Mouse (Mus musculus) MEL (cell line): ENCODE data around the gene Gns.

Source experiments
- BHLHE40 ChIP-seq: IDR thresholded peaks from 2 replicates; pipeline ENCODE4 v1.6.1; 2012; ENCODE audit warnings: low read depth, mild to moderate bottlenecking, inconsistent platforms, low read length, improper control_type of control experiment, borderline replicate concordance
- CHD2 ChIP-seq: IDR thresholded peaks from 2 replicates; pipeline ENCODE4 v1.6.1; 2011; ENCODE audit warnings: low read length, improper control_type of control experiment
- CTCF ChIP-seq, 3 experiments: IDR thresholded peaks in 2 of 3; conservative IDR thresholded peaks in 1 of 3; 2 replicates each; pipeline ENCODE4 v1.5.1; 2011 to 2012; ENCODE audit warnings: low read length in 3 of 3, low read depth in 2 of 3, mild to moderate bottlenecking in 2 of 3, improper control_type of control experiment in 1 of 3, inconsistent platforms in 1 of 3, mixed read lengths in 1 of 3, moderate library complexity in 1 of 3; ENCODE audit not compliant: control insufficient read depth in 1 of 3, insufficient read depth in 1 of 3, poor library complexity in 1 of 3, severe bottlenecking in 1 of 3
- E2F4 ChIP-seq: IDR thresholded peaks from 2 replicates; pipeline ENCODE4 v1.6.1; 2011; ENCODE audit warnings: low read depth, low read length, improper control_type of control experiment, borderline replicate concordance
- ELF1 ChIP-seq: IDR thresholded peaks from 2 replicates; pipeline ENCODE4 v1.6.1; 2014; ENCODE audit warnings: low read depth, mild to moderate bottlenecking, inconsistent platforms, low read length, improper control_type of control experiment, moderate library complexity
- HCFC1 ChIP-seq: IDR thresholded peaks from 2 replicates; pipeline ENCODE4 v1.6.1; 2012; ENCODE audit warnings: low read depth, mild to moderate bottlenecking, inconsistent platforms, low read length, improper control_type of control experiment, moderate library complexity
- MAX ChIP-seq: IDR thresholded peaks from 2 replicates; pipeline ENCODE4 v1.6.1; 2011; ENCODE audit warnings: low read length, improper control_type of control experiment
- MYC ChIP-seq: IDR thresholded peaks from 2 replicates; pipeline ENCODE4 v1.6.1; 2011; ENCODE audit warnings: low read depth, mild to moderate bottlenecking, low read length, improper control_type of control experiment, moderate library complexity
- POLR2A ChIP-seq, 2 experiments: IDR thresholded peaks; 2 replicates each; pipeline ENCODE4 v1.6.1; 2011 to 2012; ENCODE audit warnings: low read length in 2 of 2, mild to moderate bottlenecking in 2 of 2, control low read depth in 1 of 2, improper control_type of control experiment in 1 of 2, low read depth in 1 of 2, moderate library complexity in 1 of 2; ENCODE audit not compliant: control insufficient read depth in 1 of 2, insufficient read depth in 1 of 2, poor library complexity in 1 of 2
- TAL1 ChIP-seq: IDR thresholded peaks from 2 replicates; pipeline ENCODE4 v1.6.1; 2012; ENCODE audit warnings: mild to moderate bottlenecking, inconsistent platforms, low read length, moderate library complexity, mixed read lengths
- USF1 ChIP-seq: IDR thresholded peaks from 2 replicates; pipeline ENCODE4 v1.6.1; 2014; ENCODE audit warnings: low read depth, mild to moderate bottlenecking, inconsistent platforms, low read length, improper control_type of control experiment, moderate library complexity
- ZNF384 ChIP-seq: IDR thresholded peaks from 2 replicates; pipeline ENCODE4 v1.6.1; 2012; ENCODE audit warnings: low read depth, mild to moderate bottlenecking, inconsistent platforms, low read length, improper control_type of control experiment

- TF ChIP-seq POLR2A (IDR thresholded peaks at IDR 0.05; ENCODE audit: control insufficient read depth in 1 of 2, insufficient read depth in 1 of 2, low read depth in 1 of 2, low read length in 2 of 2, poor library complexity in 1 of 2) (no peak), ELF1 (no peak), USF1 (no peak), CHD2 (no peak), CTCF (IDR thresholded peaks at IDR 0.05 in 2 of 3, conservative IDR thresholded peaks at IDR 0.05 in 1 of 3; ENCODE audit: control insufficient read depth in 1 of 3, insufficient read depth in 1 of 3, low read depth in 2 of 3, low read length in 3 of 3, poor library complexity in 1 of 3, severe bottlenecking in 1 of 3) (no peak), TAL1 (no peak), HCFC1 (no peak), E2F4 (no peak), ZNF384 (no peak), MYC (no peak), BHLHE40 (no peak), MAX (no peak)
These were observed 67.2 kb downstream of the Gns start for GRCm38 (mm10) chr10:121432041-121432634.
